ENCODE assay signal across 26 mouse cellular contexts in the genomic region with DNA sequence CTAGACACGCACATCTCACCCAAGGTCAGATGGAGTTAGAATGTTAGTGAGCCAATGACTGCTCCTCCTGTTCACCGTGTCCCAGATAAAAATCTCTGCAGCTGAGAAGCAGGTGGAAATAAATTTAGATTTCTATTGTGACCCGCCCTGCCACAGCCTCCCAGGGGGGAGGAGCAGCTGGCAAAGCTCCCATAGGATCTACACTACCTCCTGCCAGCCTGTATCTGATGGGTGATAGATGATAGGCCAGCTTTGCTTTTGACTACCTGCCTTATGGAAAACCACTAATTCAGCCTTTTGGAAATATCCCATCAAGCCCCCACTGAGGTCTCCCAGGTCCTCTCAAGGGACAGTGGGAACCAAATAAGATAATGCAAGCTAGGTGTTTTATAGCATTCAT. TPM values are rescaled to one million over a fixed set of nuclear protein-coding genes. Genes with fewer than 3 reads are reported as not detected.
DNase-seq lines count a peak whose midpoint lies in the region; ATAC-seq lines count a peak whose summit lies in the region.
"Had no signal": no experiment of that assay in that cellular context is flagged by ENCODE, and none has a peak within 500 bp of the region (broad histone marks: within the 10 kb centered on the region; RNA-seq: fewer than 3 reads in every experiment).

No protein-coding gene starts in this region.

- H3K27me3 ChIP-seq in stomach, embryonic 16.5 days (ENCODE audit: control insufficient read depth, insufficient read depth, low read length) = peaks cover 12% of the 10 kb centered on the region

- H3K4me3 ChIP-seq in stomach, embryonic 16.5 days (replicated peaks; ENCODE audit: low read length) = no peak overlapping the region
- H3K4me3 ChIP-seq: embryonic facial prominence, embryonic 13.5 days; erythroblast, embryonic 14.5 days; forebrain, embryonic 10.5 days; forebrain, embryonic 12.5 days had no signal

- H3K4me2 ChIP-seq in stomach, embryonic 16.5 days (ENCODE audit: low read depth, low read length) = no peak overlapping the region
- H3K4me2 ChIP-seq: embryonic facial prominence, embryonic 13.5 days; forebrain, embryonic 12.5 days had no signal

- H3K27ac ChIP-seq in stomach, embryonic 16.5 days (ENCODE audit: low read length) = peak overlapping the region; percentile 68; the same call in 1 of the 2 replicates
- H3K27ac ChIP-seq: forebrain, embryonic 10.5 days; forebrain, embryonic 12.5 days had no signal

- H3K9me3 ChIP-seq in stomach, embryonic 16.5 days (replicated peaks; ENCODE audit: control insufficient read depth, low read length) = no peaks in the 10 kb centered on the region
- H3K9me3 ChIP-seq: embryonic facial prominence, embryonic 13.5 days; forebrain, embryonic 10.5 days; forebrain, embryonic 12.5 days had no signal

- no peak overlapping the region; the same call in 1 of the 2 replicates for H3K9ac ChIP-seq in stomach, embryonic 16.5 days (ENCODE audit: low read length)
- H3K9ac ChIP-seq: embryonic facial prominence, embryonic 13.5 days; forebrain, embryonic 12.5 days had no signal

- 63% methylated on average over 3 of the region's 3 CpGs for WGBS in stomach, embryonic 16.5 days

- H3K36me3 ChIP-seq in stomach, embryonic 16.5 days (ENCODE audit: control insufficient read depth, insufficient read depth, low read length) = no peaks in the 10 kb centered on the region
- H3K36me3 ChIP-seq: embryonic facial prominence, embryonic 13.5 days; forebrain, embryonic 10.5 days; forebrain, embryonic 12.5 days had no signal

- peak; percentile 29 for DNase-seq in retina, postnatal 1 day
- DNase-seq in retina, embryonic 14.5 days (ENCODE audit: low spot score) = no peak
- DNase-seq in urinary bladder, postnatal 36 days (ENCODE audit: low spot score in 2 of 2) = peak; percentile 28 to 38
- DNase-seq in urinary bladder, postnatal 4 days (ENCODE audit: low spot score in 2 of 2) = no peak
- no peak for DNase-seq in T-cell, adult 2 months (ENCODE audit: low spot score)
- DNase-seq: adrenal gland, adult 8-10 months; adrenal gland, postnatal 14 days; adrenal gland, postnatal 36 days; cerebellum, adult 11-12 months; cerebellum, adult 2 months; cerebellum, adult 9-10 months had no signal

- H3K4me1 ChIP-seq in stomach, embryonic 16.5 days (ENCODE audit: control insufficient read depth, insufficient read depth, low read length) = peaks cover 8% of the 10 kb centered on the region

- no peak for ATAC-seq in stomach, embryonic 16.5 days (ENCODE audit: insufficient read depth, low FRiP score)
- no peak for ATAC-seq in monocyte, adult 5-6 weeks (replicated peaks; ENCODE audit: insufficient number of reproducible peaks, low FRiP score, low TSS enrichment, poor library complexity, severe bottlenecking)
- ATAC-seq: activated CD4-positive, CD25-positive, alpha-beta regulatory T cell, adult 4 months; forebrain, embryonic 14.5 days; forebrain, embryonic 16.5 days had no signal

RNA-seq across cellular contexts. Expression of a gene that starts 5.1 kb away (rescaled TPM):
- polyA plus RNA-seq in stomach, embryonic 16.5 days (2015; fragmentation: Nextera tagmentation; extraction: Ambion mirVana) = 3.2 and 4.0 TPM in 2 replicates
- total RNA-seq in monocyte, adult 5-6 weeks (2017) = not detected in 3 replicates
- total RNA-seq: MEL had no signal
- polyA plus RNA-seq: activated CD4-positive, CD25-positive, alpha-beta regulatory T cell, adult 4 months; C2C12; erythroblast, embryonic 14.5 days had no signal

RNA-seq across cellular contexts. Expression of a gene that starts 13.8 kb away (rescaled TPM):
- polyA plus RNA-seq in stomach, embryonic 16.5 days (2015; fragmentation: Nextera tagmentation; extraction: Ambion mirVana) = 0.32 and 0.43 TPM in 2 replicates
- total RNA-seq in monocyte, adult 5-6 weeks (2017) = not detected in 3 replicates
- total RNA-seq: adrenal gland, adult 18-20 months; adrenal gland, adult 8-10 months; adrenal gland, postnatal 14 days; adrenal gland, postnatal 36 days; ES-E14; MEL had no signal
- polyA plus RNA-seq: activated CD4-positive, CD25-positive, alpha-beta regulatory T cell, adult 4 months; C2C12; embryonic facial prominence, embryonic 11.5 days; erythroblast, embryonic 14.5 days; forebrain, embryonic 10.5 days; forebrain, embryonic 12.5 days had no signal

RNA-seq across cellular contexts. Expression of a gene that starts 37.0 kb away (rescaled TPM):
- not detected in 2 replicates for polyA plus RNA-seq in stomach, embryonic 16.5 days (2015; fragmentation: Nextera tagmentation; extraction: Ambion mirVana)
- not detected in 3 replicates for total RNA-seq in monocyte, adult 5-6 weeks (2017)
- total RNA-seq: adrenal gland, postnatal 14 days; adrenal gland, postnatal 36 days; MEL had no signal
- polyA plus RNA-seq: activated CD4-positive, CD25-positive, alpha-beta regulatory T cell, adult 4 months; C2C12; cerebellum, adult 2 months; cortical plate, adult 2 months; embryonic facial prominence, embryonic 11.5 days; erythroblast, embryonic 14.5 days; forebrain, embryonic 10.5 days; forebrain, embryonic 12.5 days; forebrain, embryonic 14.5 days; forebrain, embryonic 16.5 days had no signal

RNA-seq across cellular contexts. Expression of a gene that starts 37.8 kb away (rescaled TPM):
- 0.05 TPM in 1 of 2 replicates, not detected in the other for polyA plus RNA-seq in stomach, embryonic 16.5 days (2015; fragmentation: Nextera tagmentation; extraction: Ambion mirVana)
- total RNA-seq in monocyte, adult 5-6 weeks (2017) = not detected in 3 replicates
- total RNA-seq: adrenal gland, adult 18-20 months; adrenal gland, adult 8-10 months; adrenal gland, postnatal 14 days; adrenal gland, postnatal 36 days; ES-E14; MEL had no signal
- polyA plus RNA-seq: activated CD4-positive, CD25-positive, alpha-beta regulatory T cell, adult 4 months; C2C12; cerebellum, adult 2 months; embryonic facial prominence, embryonic 11.5 days; erythroblast, embryonic 14.5 days; forebrain, embryonic 10.5 days; forebrain, embryonic 12.5 days; forebrain, embryonic 14.5 days had no signal

RNA-seq across cellular contexts. Expression of a gene that starts 53.6 kb away (rescaled TPM):
- not detected in 2 replicates for polyA plus RNA-seq in stomach, embryonic 16.5 days (2015; fragmentation: Nextera tagmentation; extraction: Ambion mirVana)
- not detected in 3 replicates for total RNA-seq in monocyte, adult 5-6 weeks (2017)
- total RNA-seq: adrenal gland, adult 18-20 months; adrenal gland, adult 8-10 months; adrenal gland, postnatal 14 days; adrenal gland, postnatal 36 days; ES-E14; MEL had no signal
- polyA plus RNA-seq: activated CD4-positive, CD25-positive, alpha-beta regulatory T cell, adult 4 months; C2C12; embryonic facial prominence, embryonic 11.5 days; erythroblast, embryonic 14.5 days; forebrain, embryonic 10.5 days had no signal

Comparison
In these comparisons a context has a peak if more than half of its experiments do, and no peak if none do; other contexts are left out.
1. DNase-seq: peak in retina, postnatal 1 day (single experiment) and urinary bladder, postnatal 36 days (2 of 2); none in retina, embryonic 14.5 days (single experiment), urinary bladder, postnatal 4 days (0 of 2) and T-cell, adult 2 months (single experiment).